Mouse (Mus musculus) effector memory CD4-positive, alpha-beta T cell, adult 5 months (primary cell): Measurements from ENCODE around the gene Susd4. TPM values are rescaled to one million over a fixed set of nuclear protein-coding genes. Genes with fewer than 3 reads are reported as not detected.

Experiments
- polyA plus RNA-seq: library from polyadenylated mRNA; unstranded; fragments of 100-300 nt; shearing (Covaris generic); gene quantifications from one replicate; pipeline ENCODE4 v1.2.1, GENCODE M21; 2017

Gene Susd4
- polyA plus RNA-seq, result 9.9 TPM

GRCm38 (mm10) chr1:182763716-182764461 is at the start of gene Susd4:
Gene Susd4 (plus strand): TSS chr1:182763860.

DNA sequence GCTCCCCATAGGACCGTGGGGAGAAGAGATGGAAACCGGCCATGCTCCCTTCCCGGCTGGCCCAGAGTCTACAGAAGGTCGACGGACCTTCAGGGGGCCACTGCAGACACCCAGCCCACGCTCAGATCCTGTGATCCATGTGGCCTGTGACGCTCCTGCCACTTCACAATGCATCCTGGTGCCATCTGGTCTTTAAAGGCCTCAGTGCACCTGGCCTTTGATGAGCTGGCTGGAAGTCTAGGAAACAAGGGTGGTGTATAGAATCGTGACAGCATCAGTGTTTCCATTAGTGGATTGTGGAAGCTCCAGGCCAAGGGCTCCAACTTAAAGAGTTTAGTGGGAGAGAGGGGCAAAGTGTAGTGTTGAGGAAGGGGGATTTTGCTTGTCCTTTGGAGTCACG is 14.6 kb upstream of the Susd4 start, which contains the start of gene Ccdc185:
Ccdc185 (minus strand) TSS at position 101 of the 400 bp plus-strand sequence.

Other genes with a start within 250 kb of the Susd4 start
- 102 TPM for gene Capn2, start 246.3 kb upstream of the Susd4 start, polyA plus RNA-seq
- not detected for gene Capn8, start 198.9 kb upstream of the Susd4 start, polyA plus RNA-seq
- gene Ccdc185, start 14.7 kb upstream of the Susd4 start, polyA plus RNA-seq, result not detected
- gene Tlr5, start 190.9 kb downstream of the Susd4 start, polyA plus RNA-seq, result not detected